Mouse (Mus musculus) liver, adult 2 months (tissue): ENCODE measurements around the gene Spink4.

Experiments
- CTCF ChIP-seq: fragments of 200-500 bp; IDR thresholded peaks from 2 replicates; pipeline ENCODE4 v1.5.1; 2011; ENCODE audit warnings: low read depth, low read length, control low read depth
- POLR2A ChIP-seq: fragments of 200-500 bp; IDR thresholded peaks from 2 replicates; pipeline ENCODE4 v1.6.1; 2011; ENCODE audit warnings: low read length, control low read depth; ENCODE audit not compliant: insufficient read depth; ENCODE audit errors: extremely low read depth

DNA sequence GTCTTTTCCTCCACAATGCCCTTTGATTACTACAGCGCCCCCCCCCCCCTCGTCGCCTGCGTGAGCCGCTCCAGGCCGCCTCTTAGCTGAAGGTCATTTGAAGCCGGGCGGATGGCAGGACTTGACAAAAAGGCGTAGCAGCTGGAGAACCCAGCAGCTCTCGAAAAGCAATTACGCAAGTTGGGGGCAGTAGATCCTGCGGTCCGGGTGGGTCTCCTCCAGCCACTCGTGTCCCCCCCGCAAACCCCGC is 50.7 kb downstream of the Spink4 start:
- no peak for TF ChIP-seq POLR2A
- TF ChIP-seq CTCF, result no peak
